Mouse (Mus musculus) lung, postnatal 0 days (tissue): ENCODE data around the gene Pard3b. TPM values are rescaled to one million over a fixed set of nuclear protein-coding genes. Genes with fewer than 3 reads are reported as not detected.
A peak's percentile ranks its signal among the peaks of the same experiment; 100 is the strongest.

Experiments
- ATAC-seq: fragments of 200-750 bp; cut with Nextera tagmentation; 2 replicates; pipeline ENCODE4 v1.8.0; 2017; ENCODE audit warnings: moderate library complexity
- DNase-seq: peaks from one replicate; pipeline ENCODE4 v3.0.0-alpha.2; 2016; ENCODE audit warnings: low spot score
- H3K27ac ChIP-seq: fragments of 300-500 bp; sonication (generic); 2 replicates; pipeline ENCODE4 v1.5.1; 2014; ENCODE audit warnings: antibody characterized with exemption, mild to moderate bottlenecking, low read length, mixed read lengths
- H3K27me3 ChIP-seq: fragments of 300-500 bp; sonication (generic); replicated peaks from 2 replicates; pipeline ENCODE4 v1.6.1; 2014; ENCODE audit warnings: low read length, mixed read lengths; ENCODE audit not compliant: insufficient read depth
- H3K36me3 ChIP-seq: fragments of 300-500 bp; sonication (generic); 2 replicates; pipeline ENCODE4 v1.6.1; 2014; ENCODE audit warnings: low read length, mixed read lengths; ENCODE audit not compliant: insufficient read depth
- H3K4me1 ChIP-seq: fragments of 300-500 bp; sonication (generic); 2 replicates; pipeline ENCODE4 v1.6.1; 2014; ENCODE audit warnings: antibody characterized with exemption, low read depth, low read length, mixed read lengths; ENCODE audit not compliant: insufficient read depth
- H3K4me2 ChIP-seq: fragments of 300-500 bp; sonication (generic); replicated peaks from 2 replicates; pipeline ENCODE4 v1.6.1; 2014; ENCODE audit warnings: low read depth, mild to moderate bottlenecking, low read length, moderate library complexity, mixed read lengths
- H3K4me3 ChIP-seq: fragments of 300-500 bp; sonication (generic); 2 replicates; pipeline ENCODE4 v1.5.1; 2014; ENCODE audit warnings: low read depth, low read length
- H3K9ac ChIP-seq: fragments of 300-500 bp; sonication (generic); replicated peaks from 2 replicates; pipeline ENCODE4 v1.6.1; 2014; ENCODE audit warnings: low read depth, mild to moderate bottlenecking
- H3K9me3 ChIP-seq: fragments of 300-500 bp; sonication (generic); 2 replicates; pipeline ENCODE4 v1.6.1; 2016; ENCODE audit warnings: low read length, mixed read lengths
- CTCF ChIP-seq: IDR thresholded peaks from 2 replicates; pipeline ENCODE4 v1.5.1; 2016; ENCODE audit warnings: antibody characterized with exemption, mild to moderate bottlenecking
- EP300 ChIP-seq: IDR thresholded peaks from 2 replicates; pipeline ENCODE4 v1.6.1; 2016; ENCODE audit warnings: antibody characterized with exemption, mild to moderate bottlenecking, control low read depth
- WGBS: fragments of 180-500 bp; shearing (Covaris S2); extraction: QIAGEN DNeasy Blood & Tissue Kit; methylation state at CpG from one replicate; pipeline ENCODE4 v1.1.7; 2014; 5-methylcytosine and 5-hydroxymethylcytosine counted together
- polyA plus RNA-seq: library from polyadenylated mRNA; unstranded; fragments of >200 nt; fragmentation: Nextera tagmentation; extraction: Ambion mirVana; gene quantifications from 2 replicates; pipeline ENCODE4 v1.2.1, GENCODE M21; 2015

The Pard3b gene
- polyA plus RNA-seq, 1 experiment from 2014 or later = 19.1 TPM

DNA sequence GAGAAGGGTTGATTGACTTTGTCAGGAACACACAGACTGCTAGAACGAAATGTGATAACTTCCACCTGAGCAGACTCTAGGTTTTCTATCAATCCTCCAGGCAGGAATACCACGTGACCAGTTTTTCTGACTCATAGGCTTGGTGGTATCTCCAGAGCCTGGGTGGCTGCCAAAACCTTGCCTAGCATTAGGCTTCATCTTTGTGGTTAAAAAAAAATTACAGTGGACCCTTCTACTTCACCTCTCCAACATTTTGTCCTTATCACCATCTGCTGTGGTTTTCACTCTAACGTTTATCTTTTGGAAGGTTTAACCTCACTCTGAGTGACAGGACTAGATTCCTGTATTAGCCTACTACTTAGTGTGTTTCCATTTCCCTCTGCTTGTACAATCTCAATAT, 403.1 kb downstream of the Pard3b start:
- ATAC-seq (no peak), DNase-seq (peak; percentile 47)
- H3K4me1 ChIP-seq = no peaks in the 10 kb centered on the region
- H3K36me3 ChIP-seq = no peaks in the 10 kb centered on the region
- H3K9me3 ChIP-seq = no peaks in the 10 kb centered on the region
- no peak for TF ChIP-seq EP300
- no peak for TF ChIP-seq CTCF
- no peak overlapping the region for H3K9ac ChIP-seq
- no peak overlapping the region for H3K27ac ChIP-seq
- no peak overlapping the region for H3K4me2 ChIP-seq
- H3K4me3 ChIP-seq = no peak overlapping the region
- WGBS = 42% methylated on average over 3 of the region's 3 CpGs
- no peaks in the 10 kb centered on the region for H3K27me3 ChIP-seq

DNA sequence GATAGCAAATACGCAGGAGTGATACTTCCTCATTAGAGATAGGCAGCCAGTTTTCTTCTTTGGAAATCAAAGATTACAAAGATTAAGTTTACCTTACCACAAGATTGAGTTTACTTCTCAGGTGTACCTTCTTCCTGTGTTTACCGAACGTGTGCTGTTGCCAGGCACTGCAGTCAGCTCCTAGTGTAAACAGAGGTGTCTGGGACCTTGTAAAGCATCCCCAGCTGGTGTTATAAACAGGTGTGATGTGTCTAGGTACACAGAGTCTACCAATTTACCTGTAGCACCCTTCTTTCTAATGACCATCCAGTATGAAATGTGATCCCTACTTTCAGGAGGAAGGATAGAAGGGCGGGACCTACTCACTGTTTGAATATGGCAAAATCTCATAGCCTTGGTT, 410.0 kb downstream of the Pard3b start:
- no peak overlapping the region for H3K4me2 ChIP-seq
- no peak overlapping the region for H3K27ac ChIP-seq
- H3K9ac ChIP-seq = no peak overlapping the region
- H3K9me3 ChIP-seq = no peaks in the 10 kb centered on the region
- DNase-seq (no peak), ATAC-seq (no peak)
- no peaks in the 10 kb centered on the region for H3K36me3 ChIP-seq
- TF ChIP-seq CTCF = no peak
- no peak for TF ChIP-seq EP300
- H3K4me1 ChIP-seq = no peaks in the 10 kb centered on the region
- 47% methylated on average over 4 of the region's 4 CpGs for WGBS
- H3K4me3 ChIP-seq = no peak overlapping the region
- H3K27me3 ChIP-seq = no peaks in the 10 kb centered on the region

DNA sequence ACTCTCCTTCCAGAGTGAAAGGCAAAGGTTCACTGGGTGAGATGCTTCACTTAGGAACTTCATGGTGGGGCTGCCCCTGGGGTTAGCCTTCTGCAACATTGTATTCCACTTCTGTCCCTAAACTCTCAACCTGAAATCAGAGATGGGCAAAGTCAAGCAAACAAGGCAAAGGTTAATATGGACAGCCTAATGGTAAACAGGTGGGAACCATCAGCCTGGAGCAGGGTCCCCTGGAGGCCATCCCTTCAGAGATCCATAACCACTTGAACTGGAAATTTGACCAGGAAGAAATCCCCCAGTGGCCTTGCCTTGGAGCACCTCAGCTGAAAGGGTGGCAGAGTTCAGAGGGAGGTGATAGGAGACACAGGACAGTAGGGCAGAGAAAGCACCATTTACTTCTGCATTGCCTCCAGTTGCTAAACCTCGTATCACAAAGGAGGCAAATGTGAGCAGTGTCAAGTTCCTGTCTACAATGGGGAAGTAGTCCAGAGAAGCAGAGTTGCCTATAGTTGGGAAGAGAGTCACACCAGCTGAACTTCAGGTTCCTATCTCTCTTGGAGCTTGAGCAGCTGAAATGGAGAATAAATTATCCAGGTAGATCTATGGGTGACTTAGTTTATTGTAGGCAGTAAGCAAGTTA, 412.7 kb downstream of the Pard3b start:
- TF ChIP-seq CTCF (no peak), EP300 (no peak)
- H3K9me3 ChIP-seq = no peaks in the 10 kb centered on the region
- WGBS = 53% methylated on average over 1 of the region's 1 CpGs
- H3K4me1 ChIP-seq = no peaks in the 10 kb centered on the region
- no peak overlapping the region for H3K4me2 ChIP-seq
- H3K4me3 ChIP-seq = no peak overlapping the region
- H3K9ac ChIP-seq = no peak overlapping the region
- DNase-seq = no peak
- no peak for ATAC-seq
- H3K27me3 ChIP-seq = no peaks in the 10 kb centered on the region
- H3K27ac ChIP-seq = no peak overlapping the region
- no peaks in the 10 kb centered on the region for H3K36me3 ChIP-seq

DNA sequence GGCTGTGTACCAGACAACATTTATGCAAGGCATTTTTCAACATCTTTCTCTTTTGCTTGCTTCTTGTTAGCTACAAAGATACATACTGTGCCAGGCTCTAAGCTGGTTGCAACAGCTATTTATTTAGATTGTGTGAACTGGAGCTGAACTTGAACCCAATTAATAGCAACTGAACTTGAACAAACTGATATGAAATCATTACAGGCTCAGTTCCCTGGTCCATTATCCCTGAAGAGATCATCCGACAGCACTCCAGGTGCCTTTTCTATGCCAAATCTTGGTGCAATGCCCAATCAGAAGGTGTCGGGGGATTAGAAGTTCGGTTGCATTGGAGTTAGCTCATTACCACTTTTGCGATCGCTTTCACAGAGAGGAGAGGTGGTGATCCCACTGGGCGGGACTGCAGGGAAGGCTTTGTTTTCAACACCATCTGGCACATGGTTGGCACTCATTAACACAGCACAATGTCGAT, 414.6 kb downstream of the Pard3b start:
- no peak overlapping the region for H3K27ac ChIP-seq
- TF ChIP-seq CTCF (no peak), EP300 (no peak)
- ATAC-seq = no peak
- no peak overlapping the region for H3K4me2 ChIP-seq
- 71% methylated on average over 7 of the region's 7 CpGs for WGBS
- DNase-seq = no peak
- H3K27me3 ChIP-seq = no peaks in the 10 kb centered on the region
- no peaks in the 10 kb centered on the region for H3K4me1 ChIP-seq
- H3K9ac ChIP-seq = no peak overlapping the region
- H3K9me3 ChIP-seq = no peaks in the 10 kb centered on the region
- H3K36me3 ChIP-seq = no peaks in the 10 kb centered on the region
- no peak overlapping the region for H3K4me3 ChIP-seq

DNA sequence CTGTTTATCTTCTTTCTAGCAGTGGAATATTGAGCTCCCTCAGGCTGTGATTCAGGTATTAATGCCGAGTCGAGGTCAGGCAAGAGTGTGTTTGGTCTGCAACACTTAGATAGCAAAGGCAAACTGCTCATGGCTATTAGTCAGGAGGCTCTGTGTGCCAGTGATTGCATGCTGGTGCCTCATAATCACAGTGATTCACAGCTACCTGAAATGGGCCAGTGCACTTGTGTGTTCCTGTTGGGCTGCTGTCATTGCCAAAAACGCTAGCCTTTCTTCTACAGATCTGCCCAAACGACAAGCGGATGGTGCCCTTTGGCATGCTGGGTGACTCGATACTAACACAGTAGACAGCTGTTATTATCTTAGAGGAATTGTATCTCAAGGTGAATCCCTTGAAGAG, 416.7 kb downstream of the Pard3b start:
- H3K36me3 ChIP-seq = no peaks in the 10 kb centered on the region
- H3K4me3 ChIP-seq = no peak overlapping the region
- TF ChIP-seq EP300 (no peak), CTCF (no peak)
- no peak overlapping the region for H3K27ac ChIP-seq
- DNase-seq (no peak), ATAC-seq (no peak)
- no peak overlapping the region for H3K4me2 ChIP-seq
- 60% methylated on average over 6 of the region's 6 CpGs for WGBS
- no peak overlapping the region for H3K9ac ChIP-seq
- no peaks in the 10 kb centered on the region for H3K27me3 ChIP-seq
- no peaks in the 10 kb centered on the region for H3K4me1 ChIP-seq
- no peaks in the 10 kb centered on the region for H3K9me3 ChIP-seq

DNA sequence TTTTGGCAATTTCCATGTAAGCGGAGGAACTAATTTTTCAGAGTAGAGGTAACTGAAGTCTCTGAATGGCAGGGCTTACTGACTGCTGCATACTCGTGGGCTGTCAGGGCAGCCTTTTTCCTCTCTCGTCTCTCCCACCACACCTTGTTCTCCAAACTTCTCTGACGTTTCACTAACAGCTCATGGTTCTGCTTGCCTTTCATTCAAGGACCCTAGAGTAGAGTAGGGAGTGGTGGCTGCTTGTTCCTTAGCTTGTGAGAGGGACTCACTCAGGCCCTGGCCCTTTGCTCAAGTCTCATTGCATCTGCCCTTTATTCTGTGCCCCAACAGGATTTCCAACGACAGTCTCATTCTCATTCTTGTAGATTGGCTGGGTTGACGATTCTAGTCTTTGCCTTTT, 432.0 kb downstream of the Pard3b start:
- Histone ChIP-seq H3K9me3 (peaks cover 3% of the 10 kb centered on the region; the same call in 1 of the 2 replicates), H3K27ac (peak overlapping the region; percentile 47; the same call in 1 of the 2 replicates), H3K36me3 (no peaks in the 10 kb centered on the region), H3K27me3 (no peaks in the 10 kb centered on the region), H3K4me3 (no peak overlapping the region), H3K9ac (no peak overlapping the region), H3K4me1 (no peaks in the 10 kb centered on the region), H3K4me2 (no peak overlapping the region)
- DNase-seq (peak; percentile 87), ATAC-seq (peak; percentile 99)
- TF ChIP-seq CTCF (no peak), EP300 (no peak; the same call in none of the 2 replicates)
- WGBS = 48% methylated on average over 6 of the region's 6 CpGs
